Mouse (Mus musculus) megakaryocyte, embryonic 14.5 days (primary cell): ENCODE results near the gene Slc22a4.

Source experiments
- FLI1 ChIP-seq: IDR thresholded peaks from 2 replicates; pipeline ENCODE4 v1.6.1; 2012; ENCODE audit warnings: low read length, inconsistent platforms, mixed read lengths
- GATA1 ChIP-seq: IDR thresholded peaks from 3 replicates; pipeline ENCODE4 v1.6.1; 2012; ENCODE audit warnings: mixed read lengths, low read length, inconsistent platforms, borderline replicate concordance

DNA sequence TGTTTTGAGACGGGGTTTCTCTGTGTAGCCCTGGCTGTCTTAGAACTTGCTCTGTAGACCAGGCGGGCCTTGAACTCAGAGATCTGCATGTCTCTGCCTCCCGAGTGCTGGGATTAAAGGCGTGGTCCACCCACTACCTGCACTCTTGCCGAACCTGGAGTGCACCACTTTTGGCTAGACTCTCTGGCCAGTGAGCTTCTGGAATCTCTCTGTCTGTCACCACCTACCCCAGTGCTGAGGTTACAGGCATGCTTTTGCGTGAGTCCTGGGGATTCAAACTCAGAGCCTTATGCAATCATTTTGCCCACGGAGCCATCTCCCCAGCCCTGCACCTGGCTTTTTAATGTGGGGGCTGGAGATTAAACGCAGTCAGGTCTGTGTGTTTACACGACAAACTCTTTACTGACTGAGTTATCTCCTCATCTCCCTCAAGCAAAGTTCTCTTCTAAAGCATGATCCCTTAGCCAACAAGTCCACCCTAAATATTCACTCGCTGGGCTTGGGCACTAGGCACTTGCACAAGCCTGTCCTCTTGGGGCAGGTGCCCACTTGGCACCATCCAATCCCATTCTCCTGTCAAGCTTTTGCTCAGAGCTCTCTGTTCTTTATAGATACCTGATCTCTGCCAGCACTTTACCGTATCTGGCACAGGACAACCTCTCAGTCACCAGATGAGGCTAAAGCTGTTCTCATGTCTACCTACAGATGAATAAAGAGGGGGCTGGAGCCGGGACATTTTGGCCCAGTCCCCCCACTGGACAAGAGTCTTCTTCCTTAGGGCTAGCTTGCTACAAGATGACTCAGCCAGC, 37.4 kb upstream of the Slc22a4 start:
- no peak for TF ChIP-seq FLI1
- TF ChIP-seq GATA1 = no peak
